Mouse (Mus musculus): ENCODE measurements around the gene Gm14692. TPM values are rescaled to one million over a fixed set of nuclear protein-coding genes. Genes with fewer than 3 reads are reported as not detected.

Gm14692 gene
- polyA plus RNA-seq (2012; rRNA removed; ENCODE audit: low replicate concordance): not detected in 2 replicates

GRCm38 (mm10) chrX:67695398-67695797 lies at the start of gene Gm14692:
Gene Gm14692 (plus strand): TSS chrX:67695698.

GRCm38 (mm10) chrX:67693462-67693861 lies 2.0 kb upstream of the Gm14692 start, which contains the start of gene Gm1140:
Gene Gm1140 (minus strand): TSS chrX:67693562.

Other genes with a start within 250 kb of the Gm14692 start
- gene Gm1140, start 2.1 kb upstream of the Gm14692 start, polyA plus RNA-seq (2012; rRNA removed; ENCODE audit: low replicate concordance): not detected in 2 replicates
- gene 4933436I01Rik, start 225.8 kb downstream of the Gm14692 start, polyA plus RNA-seq (2012; rRNA removed; ENCODE audit: low replicate concordance): not detected in 2 replicates

Data from subcutaneous adipose tissue, adult 2 months (tissue).